Mouse (Mus musculus) neural tube, embryonic 13.5 days (tissue): ENCODE measurements at regions not wholly inside any gene's neighbourhood (a gene's known extent, or its start where the extent isn't known, plus 50 kb on each side); places are given as distances from the start of the nearest gene placed in this dataset.

Experiments
- ATAC-seq: fragments of 200-750 bp; cut with Nextera tagmentation; 2 replicates; pipeline ENCODE4 v1.8.0; 2017; ENCODE audit warnings: low read depth, mild to moderate bottlenecking, moderate TSS enrichment, moderate library complexity
- H3K27ac ChIP-seq: fragments of 300-500 bp; sonication (generic); replicated peaks from 2 replicates; pipeline ENCODE4 v1.5.1; 2015; ENCODE audit warnings: moderate library complexity, mild to moderate bottlenecking, inconsistent platforms
- H3K27me3 ChIP-seq: fragments of 300-500 bp; sonication (generic); 2 replicates; pipeline ENCODE4 v1.6.1; 2015; ENCODE audit warnings: mild to moderate bottlenecking, inconsistent platforms
- H3K36me3 ChIP-seq: fragments of 300-500 bp; sonication (generic); 2 replicates; pipeline ENCODE4 v1.6.1; 2015; ENCODE audit warnings: mild to moderate bottlenecking, inconsistent platforms
- H3K4me1 ChIP-seq: fragments of 300-500 bp; sonication (generic); replicated peaks from 2 replicates; pipeline ENCODE4 v1.6.1; 2015; ENCODE audit warnings: inconsistent platforms
- H3K4me2 ChIP-seq: fragments of 300-500 bp; sonication (generic); 2 replicates; pipeline ENCODE4 v1.6.1; 2015; ENCODE audit warnings: inconsistent platforms, mild to moderate bottlenecking, moderate library complexity
- H3K4me3 ChIP-seq: fragments of 300-500 bp; sonication (generic); 2 replicates; pipeline ENCODE4 v1.5.1; 2015; ENCODE audit warnings: mild to moderate bottlenecking, inconsistent platforms
- H3K9ac ChIP-seq: fragments of 300-500 bp; sonication (generic); 2 replicates; pipeline ENCODE4 v1.6.1; 2015; ENCODE audit warnings: moderate library complexity, mild to moderate bottlenecking, inconsistent platforms
- H3K9me3 ChIP-seq: fragments of 300-500 bp; sonication (generic); 2 replicates; pipeline ENCODE4 v1.6.1; 2016; ENCODE audit warnings: inconsistent platforms
- WGBS: fragments of 180-500 bp; shearing (Covaris S2); methylation state at CpG from one replicate; pipeline ENCODE4 v1.1.7; 2015; 5-methylcytosine and 5-hydroxymethylcytosine counted together

- ATAC-seq = no peak
- Histone ChIP-seq H3K9ac (no peak overlapping the region), H3K27ac (no peak overlapping the region), H3K4me2 (no peak overlapping the region), H3K9me3 (no peaks in the 10 kb centered on the region), H3K4me1 (0 out of 2 replicates have a peak, but pooled peaks cover 9% of the 10 kb centered on the region), H3K36me3 (no peaks in the 10 kb centered on the region), H3K4me3 (no peak overlapping the region), H3K27me3 (no peaks in the 10 kb centered on the region)
- 55% methylated on average over 3 of the region's 3 CpGs for WGBS
These were observed 157.5 kb upstream of the Jun start for GRCm38 (mm10) chr4:95209322-95210119.

GRCm38 (mm10) chr4:95212561-95212960 lies 160.5 kb upstream of the Jun start:
- H3K9ac ChIP-seq = no peak overlapping the region

DNA sequence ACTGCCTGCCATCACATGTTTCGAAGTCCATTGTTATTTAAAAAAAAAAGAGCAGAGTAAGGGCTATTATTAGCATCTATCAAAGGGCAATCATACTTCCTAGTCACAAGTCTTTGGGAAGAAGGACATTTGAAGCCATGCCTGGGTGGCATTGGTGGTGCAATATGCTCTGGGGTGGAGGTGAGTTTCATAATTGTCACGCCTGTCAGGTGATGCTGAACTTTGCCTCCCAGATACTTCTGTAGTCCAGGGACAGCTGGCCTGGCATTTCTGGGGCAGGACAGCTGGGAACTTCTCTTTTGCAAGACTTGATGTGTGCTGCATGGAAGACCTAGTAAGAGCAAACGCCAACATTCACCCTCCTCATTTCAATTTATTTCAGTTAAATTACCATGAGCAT lies 161.0 kb upstream of the Jun start:
- Histone ChIP-seq H3K27me3 (no peaks in the 10 kb centered on the region), H3K36me3 (no peaks in the 10 kb centered on the region), H3K9ac (no peak overlapping the region), H3K27ac (no peak overlapping the region), H3K9me3 (no peaks in the 10 kb centered on the region), H3K4me3 (no peak overlapping the region), H3K4me2 (no peak overlapping the region), H3K4me1 (0 out of 2 replicates have a peak, but pooled peaks cover 9% of the 10 kb centered on the region)
- no peak for ATAC-seq
- WGBS = 88% methylated on average over 3 of the region's 3 CpGs

More at GRCm38 (mm10) chr4:95212561-95212960, 160.5 kb upstream of the Jun start:
- 0 out of 2 replicates have a peak, but pooled peaks cover 9% of the 10 kb centered on the region for H3K4me1 ChIP-seq
- ATAC-seq = no peak
- no peak overlapping the region for H3K27ac ChIP-seq
- 57% methylated on average over 2 of the region's 2 CpGs for WGBS
- no peak overlapping the region for H3K4me3 ChIP-seq
- no peaks in the 10 kb centered on the region for H3K9me3 ChIP-seq
- H3K4me2 ChIP-seq = no peak overlapping the region
- H3K36me3 ChIP-seq = no peaks in the 10 kb centered on the region
- H3K27me3 ChIP-seq = no peaks in the 10 kb centered on the region

- 99% methylated on average over 2 of the region's 2 CpGs for WGBS
- Histone ChIP-seq H3K36me3 (no peaks in the 10 kb centered on the region), H3K9ac (no peak overlapping the region), H3K4me1 (0 out of 2 replicates have a peak, but pooled peaks cover 8% of the 10 kb centered on the region), H3K27ac (no peak overlapping the region), H3K4me3 (no peak overlapping the region), H3K27me3 (no peaks in the 10 kb centered on the region), H3K4me2 (no peak overlapping the region), H3K9me3 (no peaks in the 10 kb centered on the region)
- no peak for ATAC-seq
These were observed 162.0 kb upstream of the Jun start for GRCm38 (mm10) chr4:95214026-95214425.

DNA sequence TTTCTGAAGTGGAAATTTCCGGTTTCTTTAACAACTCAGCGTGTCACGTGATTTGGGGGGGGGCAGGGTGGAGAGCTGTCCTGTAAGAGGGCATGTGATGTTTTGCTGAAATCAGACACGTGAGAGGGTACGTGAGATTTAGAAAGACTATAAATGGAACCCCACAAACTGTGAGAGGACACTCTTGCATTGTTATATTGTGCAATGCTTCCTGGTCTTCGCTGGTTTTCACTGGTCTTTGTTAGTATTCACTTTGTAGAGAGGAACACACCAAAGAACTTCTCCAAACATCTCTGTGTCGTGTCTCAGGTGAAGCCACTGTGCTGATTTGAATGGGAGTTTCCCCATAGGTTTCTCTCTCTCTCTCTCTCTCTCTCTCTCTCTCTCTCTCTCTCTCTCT lies 163.2 kb upstream of the Jun start:
- no peak for ATAC-seq
- no peak overlapping the region for H3K4me3 ChIP-seq
- no peaks in the 10 kb centered on the region for H3K4me1 ChIP-seq
- WGBS = 90% methylated on average over 7 of the region's 7 CpGs
- no peak overlapping the region for H3K27ac ChIP-seq
- H3K36me3 ChIP-seq = no peaks in the 10 kb centered on the region
- H3K9me3 ChIP-seq = no peaks in the 10 kb centered on the region
- H3K4me2 ChIP-seq = no peak overlapping the region
- H3K27me3 ChIP-seq = no peaks in the 10 kb centered on the region
- no peak overlapping the region for H3K9ac ChIP-seq

GRCm38 (mm10) chr4:95230461-95230860 lies 178.4 kb upstream of the Jun start:
- Histone ChIP-seq H3K4me1 (no peaks in the 10 kb centered on the region), H3K27me3 (no peaks in the 10 kb centered on the region), H3K27ac (no peak overlapping the region), H3K9me3 (no peaks in the 10 kb centered on the region), H3K4me2 (no peak overlapping the region), H3K9ac (no peak overlapping the region), H3K36me3 (no peaks in the 10 kb centered on the region), H3K4me3 (no peak overlapping the region)
- WGBS = 70% methylated on average over 1 of the region's 1 CpGs
- no peak for ATAC-seq

GRCm38 (mm10) chr4:95233034-95233433 lies 181.0 kb upstream of the Jun start:
- Histone ChIP-seq H3K9ac (no peak overlapping the region), H3K36me3 (no peaks in the 10 kb centered on the region), H3K4me2 (no peak overlapping the region), H3K4me1 (no peaks in the 10 kb centered on the region), H3K9me3 (no peaks in the 10 kb centered on the region), H3K27me3 (no peaks in the 10 kb centered on the region), H3K27ac (no peak overlapping the region), H3K4me3 (no peak overlapping the region)
- ATAC-seq = no peak

GRCm38 (mm10) chr4:95234030-95234555 lies 182.1 kb upstream of the Jun start:
- no peaks in the 10 kb centered on the region for H3K4me1 ChIP-seq
- H3K4me3 ChIP-seq = no peak overlapping the region
- H3K9ac ChIP-seq = no peak overlapping the region
- no peak overlapping the region for H3K4me2 ChIP-seq
- H3K27ac ChIP-seq = no peak overlapping the region
- no peaks in the 10 kb centered on the region for H3K9me3 ChIP-seq
- 92% methylated on average over 2 of the region's 2 CpGs for WGBS
- ATAC-seq = no peak
- no peaks in the 10 kb centered on the region for H3K27me3 ChIP-seq
- no peaks in the 10 kb centered on the region for H3K36me3 ChIP-seq

GRCm38 (mm10) chr4:95247977-95248376 lies 196.0 kb upstream of the Jun start:
- H3K4me1 ChIP-seq = no peaks in the 10 kb centered on the region
- no peaks in the 10 kb centered on the region for H3K9me3 ChIP-seq
- H3K4me3 ChIP-seq = no peak overlapping the region
- no peaks in the 10 kb centered on the region for H3K36me3 ChIP-seq
- 83% methylated on average over 1 of the region's 1 CpGs for WGBS
- no peak overlapping the region for H3K27ac ChIP-seq
- no peak for ATAC-seq
- H3K4me2 ChIP-seq = no peak overlapping the region
- no peaks in the 10 kb centered on the region for H3K27me3 ChIP-seq
- H3K9ac ChIP-seq = no peak overlapping the region

- 88% methylated on average over 4 of the region's 4 CpGs for WGBS
- no peak overlapping the region for H3K27ac ChIP-seq
These were observed 197.0 kb upstream of the Jun start for GRCm38 (mm10) chr4:95249031-95249430.

DNA sequence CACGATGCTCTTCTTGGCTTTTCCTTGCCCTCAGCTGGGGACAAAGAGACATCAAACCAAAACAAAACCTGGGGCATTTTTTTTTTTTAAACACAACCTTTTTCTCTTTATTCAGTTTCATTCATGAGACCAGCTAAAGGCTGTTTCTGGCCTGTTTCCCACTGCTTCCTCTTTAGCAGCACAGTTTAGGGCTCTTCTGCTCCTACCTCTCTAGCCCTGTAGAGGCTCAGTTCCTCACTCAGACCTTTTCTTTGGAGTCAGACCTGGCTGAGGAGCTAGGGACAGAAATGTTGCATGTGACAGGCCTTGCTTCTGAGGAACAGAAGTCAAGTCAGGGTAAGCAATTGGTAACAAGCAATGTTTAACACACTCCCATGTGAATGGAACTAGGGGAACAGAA lies 198.1 kb upstream of the Jun start:
- ATAC-seq = no peak
- no peaks in the 10 kb centered on the region for H3K9me3 ChIP-seq
- H3K9ac ChIP-seq = no peak overlapping the region
- H3K4me3 ChIP-seq = no peak overlapping the region
- H3K4me1 ChIP-seq = no peaks in the 10 kb centered on the region
- 19% methylated on average over 1 of the region's 1 CpGs for WGBS
- H3K4me2 ChIP-seq = no peak overlapping the region
- no peaks in the 10 kb centered on the region for H3K36me3 ChIP-seq
- H3K27me3 ChIP-seq = no peaks in the 10 kb centered on the region
- H3K27ac ChIP-seq = no peak overlapping the region

More at GRCm38 (mm10) chr4:95249031-95249430, 197.0 kb upstream of the Jun start:
- Histone ChIP-seq H3K4me1 (no peaks in the 10 kb centered on the region), H3K4me3 (no peak overlapping the region), H3K27me3 (no peaks in the 10 kb centered on the region), H3K36me3 (no peaks in the 10 kb centered on the region), H3K9ac (no peak overlapping the region), H3K9me3 (no peaks in the 10 kb centered on the region), H3K4me2 (no peak overlapping the region)
- ATAC-seq = no peak

DNA sequence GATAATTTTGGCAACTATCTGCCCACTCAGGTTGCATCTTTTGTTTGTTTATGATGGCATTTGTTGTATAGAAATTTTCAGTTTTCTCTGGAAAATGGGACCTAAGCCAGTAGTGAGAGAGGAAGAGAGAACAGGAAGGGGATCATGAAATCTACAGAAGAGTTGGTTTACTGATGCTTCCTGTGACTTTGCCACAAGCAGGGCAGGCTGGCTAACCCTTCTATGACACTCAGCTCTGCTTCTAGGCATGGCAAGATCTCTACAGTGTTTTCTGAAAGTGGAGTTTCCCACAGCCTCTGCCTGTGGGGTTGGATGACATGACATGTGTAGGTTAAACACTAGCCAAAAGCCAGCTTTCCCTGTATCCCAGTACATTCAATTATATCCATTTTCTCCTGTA lies 217.7 kb upstream of the Jun start:
- no peak overlapping the region for H3K9ac ChIP-seq
- no peaks in the 10 kb centered on the region for H3K4me1 ChIP-seq
- H3K36me3 ChIP-seq = no peaks in the 10 kb centered on the region
- no peak overlapping the region for H3K4me3 ChIP-seq
- H3K27ac ChIP-seq = no peak overlapping the region
- no peaks in the 10 kb centered on the region for H3K27me3 ChIP-seq
- no peak for ATAC-seq
- H3K9me3 ChIP-seq = no peaks in the 10 kb centered on the region
- no peak overlapping the region for H3K4me2 ChIP-seq

DNA sequence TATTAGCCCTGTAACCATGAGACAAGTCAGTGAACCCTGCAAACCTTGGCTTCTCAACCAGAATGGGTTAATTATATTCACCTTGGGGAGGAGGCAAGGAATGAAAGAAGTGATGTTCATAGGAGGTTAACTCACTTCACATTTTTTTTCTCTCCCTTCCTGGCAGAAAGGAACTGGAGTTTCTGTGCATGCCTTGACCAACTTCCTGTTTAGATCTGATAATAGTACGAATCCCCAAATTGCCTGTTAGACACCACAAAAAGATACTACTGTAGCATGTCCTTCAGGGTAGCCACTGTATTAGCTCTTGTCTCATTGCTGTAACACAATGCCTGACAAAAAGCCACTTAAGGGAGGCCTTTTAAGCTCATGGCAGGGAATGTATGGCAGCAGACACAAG lies 218.4 kb upstream of the Jun start:
- ATAC-seq = no peak
- no peaks in the 10 kb centered on the region for H3K27me3 ChIP-seq
- H3K9ac ChIP-seq = no peak overlapping the region
- H3K9me3 ChIP-seq = no peaks in the 10 kb centered on the region
- no peak overlapping the region for H3K27ac ChIP-seq
- H3K4me1 ChIP-seq = no peaks in the 10 kb centered on the region
- no peak overlapping the region for H3K4me3 ChIP-seq
- H3K4me2 ChIP-seq = no peak overlapping the region
- no peaks in the 10 kb centered on the region for H3K36me3 ChIP-seq
- 91% methylated on average over 1 of the region's 1 CpGs for WGBS
